Mouse (Mus musculus) frontal cortex, postnatal 10 days (tissue): ENCODE results near the gene Atxn7.
A peak's percentile ranks its signal among the peaks of the same experiment; 100 is the strongest.

ENCODE experiments used
- DNase-seq, 2 experiments: peaks; one replicate each; pipeline ENCODE4 v3.0.0; 2022; ENCODE audit warnings: low spot score in 2 of 2, mixed read lengths in 1 of 2

The Atxn7 gene

GRCm38 (mm10) chr14:14120230-14121096, 159.2 kb downstream of the Atxn7 start, which contains the start of gene Psmd6:
Gene Psmd6, minus strand, starts transcription at chr14:14120984.
- peak; percentile 82 to 89 for DNase-seq
